Mouse (Mus musculus) CD4-positive helper T cell, adult 2 months (primary cell): ENCODE data around the gene B3gnt3.
"Not testable (repeated sequence)": the region's sequence is repeated elsewhere in the genome, so short reads cannot be mapped to it uniquely, and the experiment has no call there.

Source experiments
- DNase-seq: peaks from one replicate; pipeline ENCODE4 v3.0.0-alpha.2; 2012; ENCODE audit warnings: low read depth, missing footprints, low spot score

The B3gnt3 gene

GRCm38 (mm10) chr8:71711574-71711973 lies 10.0 kb upstream of the B3gnt3 start:
- DNase-seq, result no peak

- DNase-seq, result peak; percentile 73
These were observed 8.3 kb upstream of the B3gnt3 start for GRCm38 (mm10) chr8:71709800-71710446.

DNA sequence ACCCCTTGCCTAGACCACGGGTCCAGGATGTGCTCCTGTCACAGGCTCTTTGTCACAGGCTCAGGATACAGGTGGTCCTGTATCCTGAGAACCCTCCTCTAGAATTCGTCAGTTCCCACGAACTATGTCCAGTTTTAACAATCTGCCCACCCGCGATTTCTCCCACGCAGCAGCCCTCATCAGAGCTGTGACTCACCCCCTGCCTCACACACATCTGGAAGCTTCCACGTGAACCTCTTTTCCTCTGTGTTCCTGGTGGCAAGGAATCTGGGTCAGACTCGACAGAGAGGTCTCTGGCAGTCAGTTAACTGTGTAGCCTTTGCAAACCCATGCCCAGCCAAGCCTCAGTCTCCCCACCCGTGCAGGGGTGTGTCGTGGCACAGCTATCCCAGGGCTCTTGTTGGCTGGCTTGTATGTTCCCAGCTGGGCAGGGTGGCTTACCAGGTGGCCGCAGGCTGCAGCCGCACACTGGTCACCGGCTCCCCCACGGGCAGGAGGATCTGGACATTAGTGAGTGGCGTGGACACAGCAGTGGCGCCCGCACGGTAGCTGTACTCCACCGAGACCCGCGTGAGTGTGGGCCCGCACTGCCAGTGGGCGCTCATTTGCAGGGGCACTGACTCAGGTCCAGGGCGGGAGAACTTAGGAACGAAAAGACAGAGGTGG lies 7.7 kb upstream of the B3gnt3 start:
- no peak for DNase-seq

- peak; percentile 67 for DNase-seq
These were observed 6.3 kb upstream of the B3gnt3 start for GRCm38 (mm10) chr8:71707874-71708273.

DNA sequence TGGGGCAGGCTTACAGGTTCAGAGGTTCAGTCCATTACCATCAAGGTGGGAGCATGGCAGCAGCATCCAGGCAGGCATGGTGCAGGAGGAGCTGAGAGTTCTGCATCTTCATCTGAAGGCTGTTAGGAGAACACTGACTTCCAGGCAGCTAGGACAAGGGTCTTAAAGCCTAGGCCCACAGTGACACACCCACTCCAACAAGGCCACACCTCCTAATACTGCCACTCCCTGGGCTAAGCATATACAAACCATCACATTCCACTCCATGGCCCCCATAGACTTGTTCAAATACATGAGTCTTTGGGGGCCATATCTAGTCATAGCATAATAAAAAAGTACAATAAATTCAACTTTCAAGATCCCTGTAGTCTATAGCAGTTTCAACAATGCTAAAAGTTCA lies 1.8 kb upstream of the B3gnt3 start:
- DNase-seq, result not testable (repeated sequence)

GRCm38 (mm10) chr8:71702923-71703322 lies 1.3 kb upstream of the B3gnt3 start:
- no peak for DNase-seq

GRCm38 (mm10) chr8:71702087-71702432 lies 471 bp upstream of the B3gnt3 start:
- peak; percentile 42 for DNase-seq

- no peak for DNase-seq
These were observed 908 bp downstream of the B3gnt3 start for GRCm38 (mm10) chr8:71700493-71701269.

DNA sequence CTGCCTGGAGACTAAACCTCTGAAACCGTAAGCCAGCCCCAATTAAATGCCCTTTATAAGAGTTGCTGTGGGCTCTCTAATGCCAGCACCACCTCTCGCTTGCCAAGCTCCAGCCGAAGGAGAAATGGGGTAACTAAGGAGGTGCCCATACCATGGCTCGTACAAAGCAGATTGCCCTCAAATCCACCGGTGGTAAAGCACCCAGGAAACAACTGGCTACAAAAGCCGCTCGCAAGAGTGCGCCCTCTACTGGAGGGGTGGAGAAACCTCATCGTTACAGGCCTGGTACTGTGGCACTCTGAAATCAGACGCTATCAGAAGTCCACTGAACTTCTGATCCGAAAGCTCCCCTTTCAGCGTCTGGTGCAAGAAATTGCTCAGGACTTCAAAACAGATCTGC lies 6.1 kb downstream of the B3gnt3 start:
- not testable (repeated sequence) for DNase-seq

DNA sequence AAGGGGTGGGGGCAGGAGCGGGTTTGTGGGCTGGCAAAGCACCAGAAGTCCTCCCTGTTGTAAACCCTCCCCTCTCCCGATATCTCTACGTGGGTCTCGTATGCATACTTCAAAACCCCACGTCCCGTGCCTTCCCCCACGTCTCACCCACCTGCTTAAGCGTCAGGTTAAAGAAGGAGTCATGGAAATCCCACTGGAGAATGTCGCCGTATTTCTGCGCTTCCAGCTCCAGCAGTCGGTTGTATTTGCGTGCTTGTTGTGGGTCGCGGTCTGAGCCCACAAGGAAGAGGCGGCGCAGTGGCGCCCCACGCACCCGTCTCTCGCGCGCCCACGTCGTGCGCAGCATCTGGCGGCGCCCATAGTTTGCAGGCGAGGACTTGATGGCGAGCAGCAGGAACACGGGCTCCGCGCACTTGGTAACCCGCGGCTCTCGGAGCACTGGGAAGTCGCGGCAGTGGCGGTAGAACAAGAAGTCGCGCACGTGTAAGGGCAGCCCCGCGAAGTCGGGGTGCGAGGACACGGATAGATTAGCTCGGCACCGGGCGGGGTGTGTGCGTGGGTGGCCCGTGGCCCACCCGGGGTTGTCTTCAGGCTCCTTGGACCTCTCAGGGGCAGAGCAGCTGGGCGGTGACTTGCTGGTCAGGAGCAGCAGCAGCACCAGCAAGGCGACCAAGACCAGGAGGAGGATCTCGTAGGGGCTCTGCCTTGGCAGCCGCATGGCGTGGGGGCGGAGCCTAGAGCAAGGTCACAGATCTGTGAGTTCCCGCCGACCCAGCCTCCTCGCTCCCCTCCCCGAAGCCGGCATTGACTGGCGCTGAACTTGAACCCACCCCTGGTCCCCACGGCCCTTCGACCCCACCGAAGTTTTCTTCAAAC lies 8.2 kb downstream of the B3gnt3 start:
- peak; percentile 65 for DNase-seq

- peak; percentile 88 for DNase-seq
These were observed 9.1 kb downstream of the B3gnt3 start for GRCm38 (mm10) chr8:71692509-71692908.

- DNase-seq, result no peak
These were observed 12.6 kb downstream of the B3gnt3 start, which contains the start of gene Insl3 for GRCm38 (mm10) chr8:71689028-71689427. Insl3 (plus strand) TSS chr8:71689214.

- DNase-seq, result no peak
These were observed 14.0 kb downstream of the B3gnt3 start for GRCm38 (mm10) chr8:71687616-71688015.

- no peak for DNase-seq
These were observed 15.3 kb downstream of the B3gnt3 start for GRCm38 (mm10) chr8:71686143-71686734.

DNA sequence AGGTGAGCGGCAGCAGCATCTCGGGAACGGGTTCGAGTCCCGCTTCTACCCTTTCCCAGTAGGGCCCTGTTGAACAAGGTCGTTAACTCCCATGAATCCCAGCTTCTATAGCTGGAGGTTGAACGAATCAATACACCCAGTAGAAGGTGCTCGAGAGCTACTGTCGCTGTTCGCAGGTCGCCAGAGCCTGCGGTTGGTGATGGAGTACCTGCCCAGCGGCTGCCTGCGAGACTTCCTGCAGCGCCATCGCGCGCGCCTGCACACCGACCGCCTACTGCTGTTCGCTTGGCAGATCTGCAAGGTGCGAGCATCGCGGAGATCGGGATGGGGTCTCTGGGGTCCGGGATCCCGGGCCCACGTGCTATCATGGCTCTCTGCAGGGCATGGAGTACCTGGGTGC lies 16.0 kb downstream of the B3gnt3 start:
- no peak for DNase-seq

DNA sequence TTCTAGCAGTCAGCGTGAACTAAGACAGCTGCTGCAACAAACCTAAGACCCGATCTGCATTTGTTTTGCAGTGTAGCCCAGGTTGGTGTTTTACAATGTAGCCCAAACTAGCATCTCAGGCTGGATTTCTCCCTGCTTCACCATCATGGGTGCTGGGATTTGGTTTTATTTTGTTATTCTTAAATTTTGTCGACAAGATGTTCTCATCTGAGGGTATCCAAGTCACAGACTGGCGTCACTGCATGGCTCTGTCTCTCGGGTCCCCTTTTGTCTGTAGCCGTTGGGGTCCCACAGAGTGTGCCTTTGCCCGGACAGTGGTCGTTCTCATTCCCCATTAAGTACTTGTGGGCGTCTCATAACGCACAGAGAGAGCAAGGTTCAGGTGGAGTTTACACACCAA lies 16.9 kb downstream of the B3gnt3 start:
- DNase-seq, result no peak

DNA sequence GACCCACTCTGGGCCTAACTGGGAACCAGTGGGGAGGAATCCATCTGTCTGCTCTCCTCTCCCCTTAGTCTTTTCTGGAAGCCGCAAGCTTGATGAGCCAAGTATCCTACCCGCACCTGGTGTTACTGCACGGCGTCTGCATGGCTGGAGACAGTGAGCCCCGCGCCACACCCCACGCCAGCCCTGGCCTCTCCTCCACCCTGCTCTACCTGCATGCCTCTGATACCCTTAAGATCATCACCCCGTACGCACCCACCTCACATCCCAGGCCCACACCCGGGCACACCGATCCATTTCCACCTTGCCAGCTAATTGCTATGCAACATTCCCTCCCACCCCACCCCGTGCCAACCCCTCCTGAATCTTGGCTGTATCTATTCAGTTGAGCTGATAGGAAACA lies 18.8 kb downstream of the B3gnt3 start:
- DNase-seq, result no peak

DNA sequence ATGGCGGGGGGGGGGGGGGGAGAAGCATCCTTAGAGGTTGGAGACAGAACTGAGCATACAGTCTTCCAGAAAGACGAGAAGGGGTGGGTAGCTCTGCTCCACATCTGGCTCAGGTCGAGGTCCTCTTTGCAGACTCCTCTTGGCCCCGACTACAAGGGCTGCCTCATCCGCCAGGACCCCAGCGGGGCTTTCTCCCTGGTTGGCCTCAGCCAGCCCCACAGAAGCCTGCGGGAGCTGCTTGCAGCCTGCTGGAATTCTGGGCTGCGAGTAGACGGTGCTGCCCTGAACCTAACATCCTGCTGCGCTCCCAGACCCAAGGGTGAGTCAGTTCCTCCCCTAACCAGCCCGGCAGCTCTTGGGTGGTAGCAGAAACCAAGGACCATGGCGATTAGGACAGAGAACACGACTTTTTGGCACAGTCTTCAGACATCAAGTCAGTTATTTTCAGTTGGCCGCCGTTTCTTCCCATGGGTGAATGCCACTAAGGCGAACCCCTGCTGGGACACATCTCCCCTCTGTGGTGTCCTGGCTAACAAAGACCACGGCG lies 20.1 kb downstream of the B3gnt3 start:
- DNase-seq, result no peak

GRCm38 (mm10) chr8:71680471-71680870 lies 21.1 kb downstream of the B3gnt3 start:
- DNase-seq, result no peak

DNA sequence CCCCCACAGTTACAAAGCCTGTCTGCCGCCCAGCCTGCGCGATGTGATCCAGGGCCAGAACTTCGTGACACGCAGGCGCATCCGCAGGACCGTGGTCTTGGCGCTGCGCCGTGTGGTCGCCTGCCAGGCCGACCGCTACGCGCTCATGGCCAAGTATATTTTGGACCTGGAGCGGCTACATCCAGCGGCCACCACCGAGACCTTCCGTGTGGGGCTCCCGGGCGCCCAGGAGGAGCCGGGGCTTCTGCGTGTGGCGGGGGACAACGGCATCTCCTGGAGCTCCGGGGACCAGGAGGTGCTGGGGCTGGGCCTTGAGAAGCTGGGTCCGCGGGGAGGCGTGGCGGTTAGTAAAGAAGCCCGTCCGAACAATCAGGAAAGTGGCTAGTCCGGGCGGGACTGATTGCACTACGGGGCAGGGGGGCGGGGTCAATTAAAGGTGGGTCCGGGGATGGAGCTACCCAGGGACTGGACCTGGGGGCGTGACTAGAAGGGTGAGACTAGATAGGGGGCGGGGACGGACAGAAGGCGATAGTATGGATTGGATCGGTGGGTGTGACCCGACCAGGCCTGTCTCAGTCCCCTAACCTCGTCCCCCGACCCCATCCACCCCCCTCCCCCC lies 21.9 kb downstream of the B3gnt3 start:
- no peak for DNase-seq

GRCm38 (mm10) chr8:71679116-71679515 lies 22.5 kb downstream of the B3gnt3 start:
- no peak for DNase-seq
